Mouse (Mus musculus) heart, adult 18-20 months (tissue): ENCODE measurements at regions not wholly inside any gene's neighbourhood (a gene's known extent, or its start where the extent isn't known, plus 50 kb on each side); places are given as distances from the start of the nearest gene placed in this dataset.
A peak's percentile ranks its signal among the peaks of the same experiment; 100 is the strongest.

Experiments used
- DNase-seq, 2 experiments: peaks; one replicate each; pipeline ENCODE4 v3.0.0; 2021 to 2022; ENCODE audit warnings: mixed read lengths in 1 of 2

GRCm38 (mm10) chr2:75341726-75342280, 317.3 kb upstream of the Hnrnpa3 start:
- DNase-seq: peak; percentile 60 to 63

DNA sequence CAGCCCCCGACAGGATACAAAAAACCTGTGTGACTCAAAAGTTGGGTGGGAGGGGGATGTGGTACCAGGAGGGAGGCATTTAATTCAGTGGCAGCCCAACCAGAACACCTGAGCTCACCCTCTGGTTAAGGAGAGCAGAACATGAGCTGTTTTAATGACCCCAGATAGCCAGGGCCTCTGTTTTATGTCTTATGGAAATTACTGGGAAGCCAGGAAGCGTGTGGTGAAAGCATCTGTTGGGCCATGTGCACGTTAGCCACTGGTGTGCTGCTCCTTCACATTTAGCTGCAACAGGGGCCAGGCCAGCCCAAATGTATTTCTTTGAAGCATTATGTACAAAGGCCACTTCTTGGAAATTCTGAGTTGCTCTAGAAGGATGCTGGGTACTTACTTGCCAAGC, 308.2 kb upstream of the Hnrnpa3 start:
- DNase-seq: no peak

DNA sequence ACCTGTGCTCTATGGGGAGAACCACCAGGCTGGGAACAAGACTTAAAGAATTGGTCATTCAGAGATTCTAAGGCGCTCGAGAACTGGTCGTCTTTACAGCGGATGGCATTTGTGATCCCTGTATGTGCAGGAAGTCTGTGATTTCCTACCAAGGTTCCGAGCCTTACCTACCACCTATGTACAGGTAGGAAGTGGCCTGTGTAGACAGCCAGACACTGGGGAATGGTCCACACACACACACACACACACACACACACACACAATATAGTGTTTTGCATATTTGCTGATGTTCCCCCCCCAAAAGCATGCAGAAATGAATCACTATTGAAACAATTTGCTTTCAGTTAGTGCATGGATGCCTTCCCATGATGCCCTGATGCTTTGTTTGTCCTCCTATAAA, 307.1 kb upstream of the Hnrnpa3 start:
- no peak for DNase-seq

GRCm38 (mm10) chr2:75352564-75352963, 306.5 kb upstream of the Hnrnpa3 start:
- DNase-seq: no peak

DNA sequence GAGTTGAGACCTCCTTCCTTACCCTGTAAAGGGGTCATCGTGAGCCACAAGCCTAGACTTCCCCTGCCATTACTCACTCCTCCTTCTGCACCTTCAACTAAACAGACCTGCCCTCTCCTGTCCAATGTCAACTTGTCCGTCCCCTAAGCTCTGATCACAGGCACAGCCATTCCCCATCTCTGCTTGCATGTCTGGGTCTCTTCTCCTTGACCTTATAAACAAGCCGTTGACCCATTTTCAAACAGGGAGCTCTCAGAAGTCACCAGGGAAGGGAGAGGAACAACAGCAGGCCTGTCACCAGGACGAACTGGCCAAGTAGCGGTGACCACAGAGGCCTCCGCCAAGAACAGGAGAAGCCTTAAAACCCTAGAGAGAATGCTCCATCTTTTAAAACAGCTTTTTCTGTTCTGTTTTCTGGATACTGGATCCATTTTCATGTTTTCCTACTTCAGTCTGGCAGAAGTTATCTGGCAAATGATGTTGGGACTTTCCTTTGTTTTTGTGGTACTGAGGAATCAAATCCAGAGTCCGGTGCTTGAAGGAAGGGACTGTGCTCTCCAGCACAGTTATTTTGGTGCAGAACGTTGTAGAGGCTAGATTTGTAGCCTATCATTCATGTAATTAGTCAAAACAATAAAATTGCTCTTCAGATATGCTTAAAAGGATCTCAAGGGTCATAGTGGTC, 302.2 kb upstream of the Hnrnpa3 start:
- peak; percentile 69 to 88 for DNase-seq

DNA sequence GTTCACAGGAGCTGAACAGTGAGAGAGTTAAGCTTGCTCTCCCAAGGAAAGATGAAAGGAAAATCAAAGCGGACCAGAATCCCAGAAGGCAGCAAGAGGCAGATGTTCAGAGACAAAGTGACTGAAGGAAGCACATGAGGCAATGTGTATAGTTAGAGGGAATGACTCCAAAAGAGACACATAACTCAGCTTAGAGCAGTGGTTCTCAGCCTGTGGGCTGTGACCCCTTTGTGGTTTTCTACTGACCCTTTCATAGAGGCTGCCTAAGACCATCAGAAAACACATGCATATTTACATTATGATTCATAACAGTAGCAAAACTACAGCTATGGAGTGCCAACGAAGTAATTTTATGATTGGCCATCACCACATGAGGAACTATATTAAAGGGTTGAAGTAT, 301.5 kb upstream of the Hnrnpa3 start:
- DNase-seq: peak in 1 of 2 experiments; percentile 29

DNA sequence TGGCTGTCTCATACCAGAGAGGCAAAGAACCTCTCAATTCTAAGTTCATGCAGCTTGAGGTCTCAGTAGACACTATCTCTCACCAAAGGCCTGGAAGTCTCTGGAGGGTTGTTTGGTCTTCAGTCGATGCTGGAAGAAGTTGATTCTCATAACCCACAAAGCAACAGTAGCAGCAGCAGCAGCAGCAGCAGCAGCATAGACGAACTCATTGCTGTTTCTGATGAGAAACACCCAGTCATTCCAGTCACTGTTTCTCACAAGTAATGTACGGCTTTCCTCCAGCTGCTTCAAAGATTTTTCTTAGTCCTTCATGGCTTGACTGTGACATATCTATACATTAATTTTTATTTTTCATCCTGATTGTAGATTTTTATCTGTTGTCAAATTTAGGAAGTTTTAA, 298.1 kb upstream of the Hnrnpa3 start:
- no peak for DNase-seq

- DNase-seq: no peak
These were observed 282.4 kb upstream of the Hnrnpa3 start for GRCm38 (mm10) chr2:75376666-75377065.

DNA sequence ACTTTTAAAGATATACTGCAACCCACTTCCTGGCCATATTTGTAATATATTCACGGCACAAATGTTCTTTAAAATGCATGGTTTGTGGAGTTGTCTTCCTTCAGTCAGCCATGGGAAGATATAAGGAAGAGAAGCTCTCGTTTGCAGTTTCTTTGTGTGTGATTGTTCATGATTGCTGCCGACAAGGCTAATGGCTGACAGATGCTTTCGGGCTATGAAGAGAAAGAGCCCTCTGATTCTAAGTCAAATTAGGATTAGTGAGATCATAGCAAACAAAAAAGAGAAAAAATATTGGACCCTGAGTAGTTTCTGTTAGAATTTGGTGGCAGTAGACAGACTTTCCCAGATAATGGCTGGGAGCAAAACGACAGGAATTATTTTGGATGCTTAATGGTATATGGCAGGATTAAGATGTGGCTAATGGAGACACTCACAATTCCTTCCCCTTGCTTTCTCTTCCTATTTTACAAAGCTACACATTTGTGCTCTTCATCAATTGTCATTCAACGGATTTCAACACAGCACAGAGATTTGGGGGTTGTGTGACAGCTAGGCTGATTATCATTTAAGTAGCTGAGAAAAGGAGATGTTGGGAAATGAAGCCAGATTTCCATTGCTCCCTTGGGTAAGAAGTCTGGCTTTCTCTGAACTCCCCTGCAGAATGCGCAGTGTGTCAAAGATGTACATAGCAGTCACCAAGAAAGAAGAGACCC, 273.4 kb upstream of the Hnrnpa3 start:
- DNase-seq: no peak

DNA sequence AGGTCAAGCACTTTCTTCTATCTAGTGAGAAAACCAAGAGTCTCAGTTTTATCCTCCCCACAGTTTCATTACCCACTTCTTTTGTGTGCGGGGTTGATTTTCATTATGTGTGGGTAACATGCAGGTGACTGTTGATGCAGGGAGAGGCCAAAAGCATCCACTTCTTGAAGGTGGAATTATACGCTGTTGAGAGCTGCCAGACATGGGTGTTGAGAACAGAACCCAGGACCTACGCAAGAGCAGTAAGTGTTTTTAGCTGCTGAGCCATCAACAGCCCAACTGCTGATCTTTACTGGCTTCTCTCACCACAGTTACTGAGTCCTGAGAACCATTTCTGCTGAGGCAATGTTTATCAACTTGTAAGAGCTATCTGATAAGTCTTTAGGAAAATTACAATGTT, 272.4 kb upstream of the Hnrnpa3 start:
- DNase-seq: no peak

GRCm38 (mm10) chr2:75392041-75392440, 267.0 kb upstream of the Hnrnpa3 start:
- no peak for DNase-seq

GRCm38 (mm10) chr2:75394928-75395673, 264.0 kb upstream of the Hnrnpa3 start:
- DNase-seq: no peak

DNA sequence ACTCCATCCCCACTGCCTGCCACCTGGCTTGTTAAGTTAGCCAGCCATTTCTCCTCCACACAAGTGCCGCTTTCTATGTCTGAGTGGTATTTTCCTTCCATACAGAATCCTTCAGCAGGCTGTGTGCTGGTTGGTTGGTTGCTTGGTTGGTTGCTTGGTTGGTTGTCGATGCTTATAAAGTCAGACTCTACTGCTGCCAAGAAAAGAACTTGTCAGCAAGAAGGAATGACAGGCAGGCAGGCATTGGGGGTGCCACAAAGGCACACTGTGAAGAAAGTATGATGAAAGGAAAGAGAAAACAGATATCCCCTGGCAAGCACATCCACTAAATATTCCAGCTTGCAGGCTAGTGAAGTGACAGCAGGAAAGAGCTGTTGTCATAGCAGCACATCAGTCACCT, 263.0 kb upstream of the Hnrnpa3 start:
- no peak for DNase-seq

DNA sequence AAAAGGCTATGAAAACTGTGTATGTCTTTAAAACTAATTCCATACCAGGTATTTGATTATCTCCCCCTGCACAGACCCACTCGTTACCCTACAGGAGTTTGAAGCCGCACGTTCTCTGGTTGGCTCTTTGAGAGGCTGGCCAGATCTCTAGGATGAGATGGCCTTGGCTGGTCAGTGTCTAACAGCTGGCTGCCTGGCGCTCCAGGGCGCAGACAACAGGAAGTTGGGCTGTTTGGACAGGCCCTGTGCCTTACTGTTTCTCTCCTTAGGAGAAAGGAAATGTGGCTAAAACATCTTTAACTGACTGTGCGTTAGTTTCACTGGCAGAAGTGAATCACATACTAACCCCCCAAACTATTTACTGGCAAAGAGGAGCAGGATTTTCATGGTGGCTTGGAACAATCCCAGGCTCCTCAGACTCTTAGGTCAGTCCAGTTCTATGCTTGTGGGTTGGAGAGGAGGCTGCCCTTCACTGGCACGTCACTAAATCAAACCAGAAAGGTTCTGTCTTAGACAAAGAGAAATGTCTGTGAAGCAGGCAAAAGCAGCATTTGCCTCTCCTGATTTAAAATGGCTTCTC, 258.7 kb upstream of the Hnrnpa3 start:
- peak; percentile 48 to 53 for DNase-seq

- no peak for DNase-seq
These were observed 255.3 kb upstream of the Hnrnpa3 start for GRCm38 (mm10) chr2:75403791-75404190.

DNA sequence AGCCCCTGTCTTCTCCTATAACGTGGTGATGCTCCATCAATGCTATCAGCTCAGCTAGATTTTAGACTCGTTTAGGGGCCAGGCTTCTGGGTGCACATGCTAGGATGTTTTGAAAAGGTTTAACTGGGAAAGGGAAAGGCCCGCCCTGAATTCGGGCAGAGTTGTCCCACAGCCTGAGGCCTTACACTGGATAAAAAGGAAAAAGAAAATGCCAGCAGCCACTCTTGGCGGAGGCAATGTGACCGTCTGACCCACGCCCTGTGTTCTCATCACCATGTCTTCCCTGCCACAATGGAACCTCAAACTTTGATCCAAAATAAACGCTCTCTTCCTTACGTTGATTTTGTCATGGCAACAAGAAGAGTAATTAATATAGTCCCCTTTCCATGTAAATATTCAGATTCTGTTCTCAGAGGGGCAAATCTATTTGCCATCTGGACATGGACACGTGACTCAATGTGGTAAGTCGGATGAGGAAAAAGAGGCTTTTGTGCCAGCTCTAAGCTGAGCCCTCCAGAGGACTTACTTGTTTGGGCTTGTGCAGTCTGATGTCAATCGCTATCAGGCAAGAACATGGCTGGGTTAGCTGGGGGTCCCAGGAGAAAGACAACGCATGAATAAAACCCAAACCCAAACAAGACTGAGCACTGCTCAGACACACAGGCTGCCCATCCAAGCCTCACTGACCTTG, 253.4 kb upstream of the Hnrnpa3 start:
- DNase-seq: no peak

DNA sequence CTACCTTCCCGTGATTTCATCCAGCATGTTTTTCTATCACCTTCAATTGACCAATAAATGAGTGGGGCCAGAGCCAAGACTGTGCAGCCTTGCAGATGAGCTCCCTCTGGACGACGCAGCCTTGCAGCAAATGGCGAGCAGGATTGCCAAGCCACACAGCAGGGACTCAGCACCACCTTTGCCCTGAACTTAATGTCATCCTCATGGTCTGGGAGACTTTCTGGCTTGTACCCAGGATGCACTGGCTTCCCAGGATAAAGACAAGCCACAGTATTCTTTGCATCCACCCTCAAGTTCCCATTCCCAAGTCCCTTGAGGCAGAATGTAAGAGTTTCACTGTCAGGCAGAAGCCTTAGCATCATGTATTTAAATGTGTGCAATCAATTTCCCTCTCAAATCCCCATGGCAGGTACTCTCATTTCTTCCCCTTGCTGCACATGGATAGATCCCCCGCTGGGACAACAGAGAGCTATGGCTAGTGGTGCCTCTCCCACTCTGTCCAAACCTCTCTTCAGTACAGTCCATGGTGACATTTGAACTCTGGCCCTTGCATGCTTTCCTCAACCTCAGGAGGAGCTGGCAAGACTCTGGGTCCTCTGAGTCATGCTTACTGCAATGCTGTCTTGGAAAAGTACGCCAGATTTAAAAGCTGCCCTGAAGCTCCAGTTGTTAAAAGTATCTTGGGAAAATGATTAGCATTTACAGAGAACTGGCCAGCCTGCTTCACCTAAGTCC, 252.2 kb upstream of the Hnrnpa3 start:
- DNase-seq: peak; percentile 55 to 69

- no peak for DNase-seq
These were observed 251.5 kb upstream of the Hnrnpa3 start for GRCm38 (mm10) chr2:75407560-75407959.

GRCm38 (mm10) chr2:75408016-75408415, 251.0 kb upstream of the Hnrnpa3 start:
- DNase-seq: no peak

GRCm38 (mm10) chr2:75409806-75410205, 249.3 kb upstream of the Hnrnpa3 start:
- DNase-seq: no peak

- DNase-seq: no peak
These were observed 246.3 kb upstream of the Hnrnpa3 start for GRCm38 (mm10) chr2:75412735-75413134.
